Mouse (Mus musculus) intestine, postnatal 0 days (tissue): ENCODE data around the gene Wnt1. TPM values are rescaled to one million over a fixed set of nuclear protein-coding genes. Genes with fewer than 3 reads are reported as not detected.
A peak's percentile ranks its signal among the peaks of the same experiment; 100 is the strongest.

Experiments
- ATAC-seq: fragments of 200-750 bp; cut with Nextera tagmentation; 2 replicates; pipeline ENCODE4 v1.8.0; 2017; ENCODE audit warnings: mild to moderate bottlenecking, moderate TSS enrichment, moderate library complexity
- H3K27ac ChIP-seq: fragments of 300-500 bp; sonication (generic); 2 replicates; pipeline ENCODE4 v1.5.1; 2014; ENCODE audit warnings: mild to moderate bottlenecking, low read depth, low read length, moderate library complexity
- H3K27me3 ChIP-seq: fragments of 300-500 bp; sonication (generic); replicated peaks from 2 replicates; pipeline ENCODE4 v1.6.1; 2014; ENCODE audit warnings: low read length, mixed read lengths; ENCODE audit not compliant: control insufficient read depth, insufficient read depth
- H3K36me3 ChIP-seq: fragments of 300-500 bp; sonication (generic); 2 replicates; pipeline ENCODE4 v1.6.1; 2014; ENCODE audit warnings: mild to moderate bottlenecking, moderate library complexity; ENCODE audit not compliant: control insufficient read depth, insufficient read depth
- H3K4me1 ChIP-seq: fragments of 300-500 bp; sonication (generic); replicated peaks from 2 replicates; pipeline ENCODE4 v1.6.1; 2014; ENCODE audit warnings: antibody characterized with exemption, low read length, mixed read lengths; ENCODE audit not compliant: control insufficient read depth, insufficient read depth
- H3K4me2 ChIP-seq: fragments of 300-500 bp; sonication (generic); replicated peaks from 2 replicates; pipeline ENCODE4 v1.6.1; 2014; ENCODE audit warnings: low read depth, mild to moderate bottlenecking, moderate library complexity
- H3K4me3 ChIP-seq: fragments of 300-500 bp; sonication (generic); 2 replicates; pipeline ENCODE4 v1.5.1; 2014; ENCODE audit warnings: low read depth, low read length
- H3K9ac ChIP-seq: fragments of 300-500 bp; sonication (generic); 2 replicates; pipeline ENCODE4 v1.6.1; 2014; ENCODE audit warnings: mild to moderate bottlenecking, low read depth, low read length
- H3K9me3 ChIP-seq: fragments of 300-500 bp; sonication (generic); 2 replicates; pipeline ENCODE4 v1.6.1; 2016; ENCODE audit warnings: mixed run types; ENCODE audit not compliant: control insufficient read depth
- CTCF ChIP-seq: sonication (generic); IDR thresholded peaks from 2 replicates; pipeline ENCODE4 v1.5.1; 2016; ENCODE audit warnings: low read depth, mild to moderate bottlenecking, control low read depth, antibody characterized with exemption, moderate library complexity
- WGBS: fragments of 180-500 bp; shearing (Covaris S2); extraction: QIAGEN DNeasy Blood & Tissue Kit; methylation state at CpG from one replicate; pipeline ENCODE4 v1.1.7; 2014; 5-methylcytosine and 5-hydroxymethylcytosine counted together
- polyA plus RNA-seq: library from polyadenylated mRNA; unstranded; fragments of >200 nt; fragmentation: Nextera tagmentation; extraction: Ambion mirVana; gene quantifications from 2 replicates; pipeline ENCODE4 v1.2.1, GENCODE M21; 2015

Gene Wnt1
- polyA plus RNA-seq, 1 experiment from 2014 or later: not detected

GRCm38 (mm10) chr15:98749093-98749492, 40.6 kb upstream of the Wnt1 start:
- H3K9me3 ChIP-seq: no peaks in the 10 kb centered on the region
- peaks cover 11% of the 10 kb centered on the region for H3K4me1 ChIP-seq
- peaks cover 3% of the 10 kb centered on the region; the same call in 1 of the 2 replicates for H3K36me3 ChIP-seq
- TF ChIP-seq CTCF: no peak
- no peak overlapping the region for H3K4me3 ChIP-seq
- ATAC-seq: no peak
- 88% methylated on average over 2 of the region's 2 CpGs for WGBS
- no peaks in the 10 kb centered on the region for H3K27me3 ChIP-seq
- H3K9ac ChIP-seq: no peak overlapping the region
- H3K27ac ChIP-seq: no peak overlapping the region
- no peak overlapping the region for H3K4me2 ChIP-seq

- peaks cover 6% of the 10 kb centered on the region; the same call in 1 of the 2 replicates for H3K36me3 ChIP-seq
- no peak for TF ChIP-seq CTCF
- ATAC-seq: no peak
- H3K27ac ChIP-seq: no peak overlapping the region
- H3K4me2 ChIP-seq: no peak overlapping the region
- H3K9me3 ChIP-seq: no peaks in the 10 kb centered on the region
- 29% methylated on average over 8 of the region's 8 CpGs for WGBS
- H3K4me1 ChIP-seq: 0 out of 2 replicates have a peak, but pooled peaks cover 2% of the 10 kb centered on the region
- no peaks in the 10 kb centered on the region for H3K27me3 ChIP-seq
- no peak overlapping the region for H3K9ac ChIP-seq
- no peak overlapping the region for H3K4me3 ChIP-seq
These were observed 36.6 kb upstream of the Wnt1 start for GRCm38 (mm10) chr15:98753021-98753423.

GRCm38 (mm10) chr15:98754125-98754524, 35.5 kb upstream of the Wnt1 start:
- Histone ChIP-seq H3K4me3 (no peak overlapping the region), H3K4me2 (no peak overlapping the region), H3K9ac (no peak overlapping the region), H3K9me3 (no peaks in the 10 kb centered on the region), H3K27ac (no peak overlapping the region), H3K36me3 (peaks cover 6% of the 10 kb centered on the region; the same call in 1 of the 2 replicates), H3K4me1 (0 out of 2 replicates have a peak, but pooled peaks cover 2% of the 10 kb centered on the region), H3K27me3 (no peaks in the 10 kb centered on the region)
- 79% methylated on average over 2 of the region's 2 CpGs for WGBS
- TF ChIP-seq CTCF: no peak
- ATAC-seq: no peak

GRCm38 (mm10) chr15:98762201-98762621, 27.4 kb upstream of the Wnt1 start:
- Histone ChIP-seq H3K9ac (peak overlapping the region; percentile 89), H3K4me2 (peak overlapping the region; percentile 97), H3K4me3 (peak overlapping the region; percentile 94), H3K27me3 (no peaks in the 10 kb centered on the region; the same call in 1 of the 2 replicates), H3K36me3 (peaks cover 11% of the 10 kb centered on the region), H3K9me3 (no peaks in the 10 kb centered on the region), H3K27ac (peak overlapping the region; percentile 88), H3K4me1 (peaks cover 10% of the 10 kb centered on the region; the same call in 1 of the 2 replicates)
- TF ChIP-seq CTCF: peak; percentile 43
- peak; percentile 74 for ATAC-seq
- WGBS: under 1% methylated on average over 24 of the region's 24 CpGs

- Histone ChIP-seq H3K4me1 (peaks cover 10% of the 10 kb centered on the region; the same call in 1 of the 2 replicates), H3K4me3 (peak within 1 kb of the TSS; percentile 94), H3K36me3 (peaks cover 11% of the 10 kb centered on the region), H3K27ac (peak within 1 kb of the TSS; percentile 88), H3K9ac (peak within 1 kb of the TSS; percentile 89), H3K27me3 (no peaks in the 10 kb centered on the region; the same call in 1 of the 2 replicates), H3K4me2 (peak within 1 kb of the TSS; percentile 97), H3K9me3 (no peaks in the 10 kb centered on the region)
- ATAC-seq: peak; percentile 89
- WGBS: under 1% methylated on average over 64 of the region's 76 CpGs
- TF ChIP-seq CTCF: no peak
These were observed 26.8 kb upstream of the Wnt1 start, which contains the start of gene Arf3 for GRCm38 (mm10) chr15:98762670-98763529. Gene Arf3, minus strand, starts transcription at chr15:98763214.

- H3K36me3 ChIP-seq: no peaks in the 10 kb centered on the region
- 70% methylated on average over 4 of the region's 4 CpGs for WGBS
- no peak for ATAC-seq
These were observed 23.7 kb upstream of the Wnt1 start for GRCm38 (mm10) chr15:98765929-98766328.

More at GRCm38 (mm10) chr15:98765929-98766328, 23.7 kb upstream of the Wnt1 start:
- H3K27ac ChIP-seq: no peak overlapping the region
- no peaks in the 10 kb centered on the region for H3K9me3 ChIP-seq
- H3K4me2 ChIP-seq: no peak overlapping the region
- no peak overlapping the region for H3K4me3 ChIP-seq
- no peak for TF ChIP-seq CTCF
- peaks cover 10% of the 10 kb centered on the region; the same call in 1 of the 2 replicates for H3K4me1 ChIP-seq
- H3K27me3 ChIP-seq: peaks cover 3% of the 10 kb centered on the region; the same call in 1 of the 2 replicates
- no peak overlapping the region for H3K9ac ChIP-seq
